Mouse (Mus musculus) liver, adult (tissue): Measurements from ENCODE around the gene Senp3.

ENCODE experiments used
- GATA4 ChIP-seq: IDR thresholded peaks from 2 replicates; pipeline ENCODE4 v1.6.1; 2014; ENCODE audit warnings: mild to moderate bottlenecking, low read length; ENCODE audit not compliant: insufficient replicate concordance

Senp3 gene

GRCm38 (mm10) chr11:69686377-69686776, 4.5 kb upstream of the Senp3 start:
- no peak for TF ChIP-seq GATA4

GRCm38 (mm10) chr11:69685526-69686148, 3.8 kb upstream of the Senp3 start, which contains the start of gene Tnfsf13:
Gene Tnfsf13, minus strand, starts transcription at chr11:69685784.
- no peak for TF ChIP-seq GATA4

- TF ChIP-seq GATA4, result no peak
Observed at GRCm38 (mm10) chr11:69684936-69685335, 3.1 kb upstream of the Senp3 start.

- TF ChIP-seq GATA4, result no peak
Observed at GRCm38 (mm10) chr11:69684128-69684745, 2.4 kb upstream of the Senp3 start.

GRCm38 (mm10) chr11:69683576-69683975, 1.7 kb upstream of the Senp3 start:
- TF ChIP-seq GATA4, result no peak

GRCm38 (mm10) chr11:69682840-69683533, 1.1 kb upstream of the Senp3 start:
- no peak for TF ChIP-seq GATA4

GRCm38 (mm10) chr11:69682209-69682839, 440 bp upstream of the Senp3 start:
- TF ChIP-seq GATA4, result no peak

GRCm38 (mm10) chr11:69680136-69680855, 1.6 kb downstream of the Senp3 start:
- no peak for TF ChIP-seq GATA4

- no peak for TF ChIP-seq GATA4
Observed at GRCm38 (mm10) chr11:69679144-69679543, 2.7 kb downstream of the Senp3 start.

- TF ChIP-seq GATA4, result peak; percentile 30; the same call in 1 of the 2 replicates
Observed at GRCm38 (mm10) chr11:69672211-69672706, 9.6 kb downstream of the Senp3 start, which contains the start of gene Eif4a1. Gene Eif4a1, minus strand, starts transcription at chr11:69672423.

GRCm38 (mm10) chr11:69671726-69672124, 10.2 kb downstream of the Senp3 start:
- TF ChIP-seq GATA4, result no peak

GRCm38 (mm10) chr11:69670786-69671725, 10.8 kb downstream of the Senp3 start:
- peak; percentile 60; the same call in 1 of the 2 replicates for TF ChIP-seq GATA4

GRCm38 (mm10) chr11:69666665-69667005, 15.2 kb downstream of the Senp3 start:
- no peak for TF ChIP-seq GATA4
